Mouse (Mus musculus): ENCODE measurements at regions not wholly inside any gene's neighbourhood (a gene's known extent, or its start where the extent isn't known, plus 50 kb on each side); places are given as distances from the start of the nearest gene placed in this dataset.

DNA sequence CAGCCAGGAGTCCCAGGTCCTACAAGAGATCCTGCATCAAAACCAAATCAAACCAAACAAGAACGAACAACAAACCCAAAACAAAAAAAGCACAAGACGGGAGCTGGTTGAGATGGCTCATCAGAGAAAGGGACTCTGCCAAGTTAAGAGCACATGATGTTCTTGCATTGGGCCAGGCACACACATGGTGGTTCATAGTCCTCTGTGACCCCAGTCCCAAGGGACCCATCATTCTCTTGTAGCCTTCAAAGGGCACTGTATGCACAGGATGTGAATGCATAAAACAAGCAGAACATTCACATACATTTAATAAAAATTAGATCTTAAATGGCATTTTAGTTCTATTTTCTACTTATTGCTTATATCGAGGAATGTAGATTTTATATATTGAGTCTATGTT lies 99.5 kb upstream of the Kctd3 start:
- no peak for TF ChIP-seq CTCF (IDR thresholded peaks at IDR 0.05; ENCODE audit: low read depth, low read length)
- no peak for TF ChIP-seq POLR2A (IDR thresholded peaks at IDR 0.05; ENCODE audit: borderline replicate concordance, low read depth, low read length)

All from bone marrow macrophage, adult 2 months (primary cell).